Mouse (Mus musculus): ENCODE measurements at regions not wholly inside any gene's neighbourhood (a gene's known extent, or its start where the extent isn't known, plus 50 kb on each side); places are given as distances from the start of the nearest gene placed in this dataset.
A peak's percentile ranks its signal among the peaks of the same experiment; 100 is the strongest.

DNA sequence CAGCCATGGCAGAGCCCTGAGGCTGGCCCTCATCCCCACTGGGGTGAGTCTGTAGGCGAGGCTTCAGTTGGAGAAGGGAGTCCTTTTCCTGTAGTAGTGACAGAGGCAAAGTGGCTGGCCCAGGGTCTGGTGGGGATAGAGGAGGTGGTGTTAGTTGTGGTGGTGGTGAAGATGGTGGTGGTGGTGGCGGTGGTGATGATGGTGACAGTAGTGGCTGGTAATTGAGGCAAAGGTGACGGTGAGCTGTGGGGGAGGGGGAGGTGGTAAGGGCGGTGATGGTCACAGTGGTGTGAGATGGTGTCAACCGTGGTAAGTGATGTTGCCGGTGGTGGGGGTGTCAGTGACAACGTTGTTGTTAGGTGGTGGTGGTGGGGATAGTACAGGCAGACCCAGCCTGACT, 52.6 kb upstream of the Runx3 start:
- DNase-seq (ENCODE audit: extremely low spot score in 1 of 2, low spot score in 2 of 2) = no peak
- intact Hi-C loops (cut with DNase I) = loop anchor here (5.0 kb wide), 1 partner anchor 74 kb away; no protein-coding TSS in a partner anchor

DNA sequence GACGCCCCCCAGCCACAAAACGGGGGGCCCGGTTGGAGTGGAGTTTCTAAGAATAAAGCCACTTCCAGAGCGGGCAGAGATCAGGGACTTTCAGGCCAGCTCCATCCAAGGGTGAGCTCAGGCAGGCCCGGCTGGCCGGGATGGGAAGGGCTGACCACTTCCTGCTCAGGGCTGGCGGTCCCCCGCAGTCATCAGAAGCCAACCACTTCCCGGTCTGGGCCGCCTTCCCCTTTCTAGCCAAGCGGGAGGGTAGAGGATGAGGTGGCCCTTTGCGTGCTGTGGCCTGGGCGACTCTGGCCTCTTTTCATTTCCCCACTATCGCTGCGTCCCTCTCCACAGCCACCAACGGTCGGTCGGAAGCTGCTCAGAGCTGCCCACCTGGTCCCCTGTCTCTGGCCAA, 50.6 kb upstream of the Runx3 start:
- DNase-seq (ENCODE audit: extremely low spot score in 1 of 2, low spot score in 2 of 2) = peak in 1 of 2 experiments; percentile 73
- intact Hi-C loops (cut with DNase I) = loop anchor here (5.0 kb wide), 1 partner anchor 72 kb away; no protein-coding TSS in a partner anchor
